Mouse (Mus musculus): Measurements from ENCODE around the gene Pafah1b1.

Gene Pafah1b1

DNA sequence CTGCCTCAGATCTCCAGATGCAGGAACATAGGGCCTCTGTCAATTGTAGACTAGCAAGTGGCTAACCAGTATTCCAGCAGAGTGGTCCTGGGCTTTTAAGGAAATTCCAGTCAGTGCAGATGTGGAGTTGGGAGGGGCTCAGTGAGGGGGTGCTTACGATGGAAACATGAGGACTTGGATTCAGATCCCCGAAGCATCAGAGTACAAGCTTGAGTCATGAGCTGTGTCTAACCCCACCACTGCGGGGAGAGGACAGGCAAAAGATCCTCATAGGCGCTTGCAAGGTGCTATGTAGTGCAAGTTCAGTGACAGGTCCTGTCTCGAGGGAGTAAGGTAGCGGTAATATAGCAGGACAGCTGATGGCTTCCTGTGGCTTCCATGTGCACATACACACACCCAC is 62.2 kb downstream of the Pafah1b1 start:
- no peak for DNase-seq (ENCODE audit: low read depth, low spot score)

DNA sequence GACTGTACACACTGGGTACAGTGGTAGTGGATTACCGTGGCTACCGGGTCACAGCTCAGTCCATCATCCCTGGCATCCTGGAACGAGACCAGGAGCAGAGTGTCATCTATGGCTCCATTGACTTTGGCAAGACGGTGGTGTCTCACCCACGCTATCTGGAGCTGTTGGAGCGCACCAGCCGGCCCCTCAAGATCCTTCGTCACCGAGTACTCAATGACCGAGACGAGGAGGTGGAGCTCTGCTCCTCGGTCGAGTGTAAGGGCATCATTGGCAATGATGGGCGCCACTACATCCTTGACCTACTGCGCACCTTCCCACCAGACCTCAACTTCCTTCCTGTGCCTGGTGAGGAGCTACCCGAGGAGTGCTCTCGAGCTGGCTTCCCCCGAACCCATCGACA is 62.8 kb downstream of the Pafah1b1 start:
- no peak for DNase-seq (ENCODE audit: low read depth, low spot score)

GRCm38 (mm10) chr11:74660336-74660735 is 64.1 kb downstream of the Pafah1b1 start:
- DNase-seq (ENCODE audit: low read depth, low spot score): no peak

DNA sequence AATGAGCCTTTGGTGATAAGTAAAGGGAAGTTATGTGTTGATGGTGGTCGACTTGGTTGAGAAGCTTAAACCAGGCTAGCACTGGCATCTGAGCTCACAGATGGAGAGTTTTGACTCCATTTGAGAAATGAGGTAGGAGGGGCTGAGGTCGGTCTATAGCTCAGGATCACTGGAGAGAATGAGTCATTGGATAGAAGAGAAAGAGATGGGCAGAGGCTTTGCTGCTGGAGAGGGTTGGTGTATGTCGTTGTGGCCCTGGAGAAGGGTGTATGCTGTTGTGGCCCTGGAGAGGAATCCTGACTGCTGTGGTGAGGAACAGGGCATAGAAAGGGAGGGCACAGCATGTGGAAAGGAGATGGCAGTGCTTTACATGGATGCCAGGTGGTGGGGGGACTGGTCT is 68.5 kb downstream of the Pafah1b1 start:
- DNase-seq (ENCODE audit: low read depth, low spot score): peak; percentile 73

GRCm38 (mm10) chr11:74653385-74653784 is 71.1 kb downstream of the Pafah1b1 start:
- no peak for DNase-seq (ENCODE audit: low read depth, low spot score)

DNA sequence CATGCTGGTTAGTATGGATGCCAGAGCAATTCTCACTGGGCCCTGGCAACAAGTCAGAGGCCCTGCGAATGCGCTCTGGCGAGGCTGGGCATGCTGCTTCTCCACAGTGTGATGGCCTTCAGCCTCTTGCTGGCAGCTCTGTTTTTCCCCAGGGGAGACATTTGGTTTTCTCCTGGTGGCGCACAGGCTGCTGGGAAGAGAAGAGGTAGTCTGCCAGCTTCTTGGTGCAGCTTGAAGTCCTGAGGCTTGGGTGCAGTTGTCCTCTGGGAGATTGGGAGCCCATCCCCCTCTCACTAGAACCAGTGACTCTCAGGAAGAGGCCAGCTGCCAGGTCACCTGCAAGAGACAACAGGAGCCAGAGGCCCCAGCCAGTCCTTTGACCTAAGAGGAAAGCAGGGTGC is 71.7 kb downstream of the Pafah1b1 start:
- no peak for DNase-seq (ENCODE audit: low read depth, low spot score)

DNA sequence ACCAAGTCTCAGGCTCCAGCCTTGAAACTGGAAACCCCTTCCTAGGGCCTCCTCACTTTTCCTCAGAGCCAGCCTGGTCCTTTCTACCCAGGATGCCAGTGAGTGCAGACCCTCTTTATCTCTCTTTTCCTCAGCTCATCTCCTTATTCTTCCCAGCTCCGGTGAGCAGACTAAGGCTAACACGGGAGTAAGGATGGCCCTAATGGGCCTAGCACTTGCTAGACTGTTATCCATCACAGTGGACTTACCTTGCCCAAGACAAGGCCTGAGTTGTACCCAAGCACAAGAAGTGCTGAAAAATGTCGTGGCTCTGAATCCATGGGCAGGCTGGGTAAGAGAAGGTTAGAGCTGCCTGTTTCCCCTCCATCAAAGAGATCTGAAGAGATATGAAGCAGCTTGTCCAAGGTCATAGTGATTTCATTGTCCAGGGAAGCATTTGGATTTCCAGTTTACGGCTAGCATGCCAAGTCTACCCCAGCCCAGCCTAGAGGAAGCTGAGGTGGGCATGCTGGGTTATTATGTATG is 73.8 kb downstream of the Pafah1b1 start:
- peak; percentile 9 for DNase-seq (ENCODE audit: low read depth, low spot score)

- peak; percentile 50 for DNase-seq (ENCODE audit: low read depth, low spot score)
Observed at GRCm38 (mm10) chr11:74649647-74650551, 74.6 kb downstream of the Pafah1b1 start.

DNA sequence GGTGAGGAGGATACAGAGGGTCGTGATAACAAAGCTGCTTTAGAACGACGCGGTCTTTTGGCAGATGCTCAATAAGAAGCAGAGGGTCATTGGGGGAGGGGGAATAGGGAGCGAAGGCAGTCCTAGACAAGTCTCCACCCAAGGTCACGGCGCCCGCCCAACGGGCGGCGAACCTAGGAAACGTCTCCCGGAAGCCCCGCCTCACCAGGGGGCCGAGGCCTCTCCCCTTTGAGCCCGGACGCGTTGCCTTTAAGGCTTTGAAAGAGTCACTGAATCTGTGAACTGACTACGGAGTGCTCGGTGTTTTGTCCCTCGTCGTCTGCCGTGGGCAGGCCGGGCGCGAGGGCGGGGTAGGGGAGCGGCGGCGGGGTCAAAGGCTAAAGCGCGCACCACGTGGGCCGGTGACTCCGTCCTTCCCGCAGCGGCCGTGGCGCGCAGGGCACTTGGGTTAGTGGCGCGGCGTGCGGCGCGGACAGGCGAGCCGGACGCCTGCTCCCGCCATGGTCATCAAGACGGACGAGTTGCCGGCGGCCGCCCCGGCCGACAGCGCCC is 75.3 kb downstream of the Pafah1b1 start, which contains the start of gene Cluh:
Cluh (plus strand) TSS at position 401 of the 552 bp plus-strand sequence.
- peak; percentile 94 for DNase-seq (ENCODE audit: low read depth, low spot score)

GRCm38 (mm10) chr11:74648676-74649075 is 75.8 kb downstream of the Pafah1b1 start:
- DNase-seq (ENCODE audit: low read depth, low spot score): no peak

DNA sequence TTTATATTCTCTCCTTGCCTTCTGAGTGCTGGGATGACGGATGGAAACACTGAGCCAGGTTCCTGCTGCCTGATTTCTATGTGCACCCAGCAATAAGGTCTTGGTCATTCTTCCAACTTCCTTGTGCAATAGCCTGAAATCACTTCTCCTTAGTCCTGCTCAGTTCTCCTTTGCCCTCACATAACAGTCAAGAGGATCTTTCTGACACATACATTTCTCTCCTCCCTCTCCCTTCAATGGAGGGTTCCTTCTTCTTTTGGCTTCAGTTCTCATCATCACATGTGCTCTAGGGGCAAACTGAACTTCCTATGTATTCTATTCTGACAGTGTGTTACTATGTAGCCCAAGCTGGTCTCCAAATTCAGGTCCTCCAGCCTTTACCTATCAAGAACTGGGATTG is 76.5 kb downstream of the Pafah1b1 start:
- DNase-seq (ENCODE audit: low read depth, low spot score): peak; percentile 37

DNA sequence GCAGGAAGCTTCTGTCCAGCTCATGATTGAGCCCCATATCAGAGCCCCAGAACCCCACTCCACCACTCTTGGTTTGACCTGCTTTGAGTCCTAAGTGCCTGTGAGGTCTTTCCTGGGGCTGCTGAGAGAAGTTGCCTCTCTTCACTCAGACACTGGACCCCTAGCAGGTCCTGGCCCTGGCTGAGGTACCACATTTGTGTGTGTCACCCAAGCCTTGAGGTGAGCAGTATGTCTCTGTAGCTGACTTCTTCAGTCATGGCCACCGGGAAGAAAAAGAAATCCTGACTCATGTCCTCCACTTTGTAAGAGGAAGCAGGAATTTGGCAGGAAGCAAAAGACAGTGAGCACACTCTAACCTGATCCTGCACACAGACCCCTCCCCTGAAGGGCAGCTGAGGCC is 84.8 kb downstream of the Pafah1b1 start:
- no peak for DNase-seq (ENCODE audit: low read depth, low spot score)

- no peak for DNase-seq (ENCODE audit: low read depth, low spot score)
Observed at GRCm38 (mm10) chr11:74638791-74639411, 85.6 kb downstream of the Pafah1b1 start.

DNA sequence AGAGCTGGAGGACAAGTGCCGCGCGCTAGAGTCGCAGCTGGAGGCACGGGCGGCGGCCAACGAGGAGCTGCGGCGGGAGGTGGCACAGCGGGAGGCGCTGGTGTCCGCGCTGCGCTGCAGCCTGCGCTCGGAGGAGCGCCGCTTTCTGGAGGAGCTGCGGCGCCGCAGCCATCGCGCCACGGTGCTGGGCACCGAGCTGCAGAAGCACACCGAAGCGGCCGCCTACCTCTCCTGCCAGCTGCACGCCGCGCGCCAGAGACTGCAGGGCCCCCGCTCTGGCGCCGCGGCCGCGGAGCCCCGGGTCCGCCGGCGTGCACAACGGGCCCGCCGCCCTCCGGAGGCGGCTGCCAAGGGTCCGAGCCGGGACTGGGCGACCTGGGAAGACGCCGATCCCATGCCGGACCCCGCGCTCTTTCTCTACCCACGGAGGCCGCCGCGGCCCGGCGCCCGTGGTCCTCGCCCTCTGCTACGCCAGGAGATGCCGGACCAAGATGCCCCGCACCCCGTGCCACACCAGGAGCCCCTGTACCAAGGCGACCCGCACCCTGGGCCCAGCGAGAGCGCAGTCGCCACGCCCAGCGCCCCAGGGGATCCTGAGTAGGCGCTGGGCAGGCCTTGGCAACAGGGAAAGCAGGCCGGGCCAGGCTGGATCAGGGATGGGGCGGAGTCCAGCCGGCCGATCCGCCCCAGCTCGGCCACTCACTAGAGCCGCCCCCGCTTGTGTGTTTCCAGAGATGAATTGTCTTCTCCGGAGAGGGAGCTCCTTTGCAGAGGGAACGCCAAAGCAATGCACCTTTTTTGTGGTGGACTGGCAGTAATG is 86.3 kb downstream of the Pafah1b1 start:
- peak; percentile 88 for DNase-seq (ENCODE audit: low read depth, low spot score)

GRCm38 (mm10) chr11:74637486-74637885 is 87.0 kb downstream of the Pafah1b1 start:
- no peak for DNase-seq (ENCODE audit: low read depth, low spot score)

- peak; percentile 87 for DNase-seq (ENCODE audit: low read depth, low spot score)
Observed at GRCm38 (mm10) chr11:74634490-74635275, 89.8 kb downstream of the Pafah1b1 start.

GRCm38 (mm10) chr11:74631880-74632789 is 92.3 kb downstream of the Pafah1b1 start:
- no peak for DNase-seq (ENCODE audit: low read depth, low spot score)

DNA sequence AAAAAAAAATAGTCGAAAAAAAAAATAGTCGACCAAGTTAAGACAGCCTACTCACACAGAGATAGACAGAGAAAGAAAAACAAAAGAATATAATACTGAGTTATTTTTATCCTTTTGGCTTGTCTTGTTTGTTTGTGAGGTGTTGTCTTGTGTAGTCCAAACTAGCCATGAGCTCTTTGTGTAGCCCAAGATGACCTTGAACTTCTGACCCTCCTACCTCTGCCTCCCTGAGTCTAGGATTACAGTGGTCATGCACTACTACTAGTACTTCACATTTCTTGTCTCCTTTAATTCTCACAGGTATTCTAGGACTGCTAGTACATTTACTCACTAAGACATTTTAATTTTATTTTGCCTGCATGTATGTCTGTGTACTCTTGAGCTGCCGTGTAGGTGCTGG is 97.0 kb downstream of the Pafah1b1 start:
- DNase-seq (ENCODE audit: low read depth, low spot score): no peak

GRCm38 (mm10) chr11:74625333-74625732 is 99.1 kb downstream of the Pafah1b1 start:
- DNase-seq (ENCODE audit: low read depth, low spot score): no peak

All from 3T3-L1 (cell line).